ENCODE assay signal across 24 mouse cellular contexts in genomic region chr11:33923031-33923430, GRCm38 (mm10). TPM values are rescaled to one million over a fixed set of nuclear protein-coding genes. Genes with fewer than 3 reads are reported as not detected.
A peak's percentile ranks its signal among the peaks of the same experiment; 100 is the strongest.
DNase-seq lines count a peak whose midpoint lies in the region; ATAC-seq lines count a peak whose summit lies in the region.
"Had no signal": no experiment of that assay in that cellular context is flagged by ENCODE, and none has a peak within 500 bp of the region (broad histone marks: within the 10 kb centered on the region; RNA-seq: fewer than 3 reads in every experiment).

No protein-coding gene starts in this region.

- peak; percentile 53 for DNase-seq in embryo, embryonic 10 days (ENCODE audit: low spot score)
- DNase-seq in embryo, embryonic 9.5 days (ENCODE audit: extremely low spot score), result no peak
- DNase-seq in embryo, embryonic 10.5 days (ENCODE audit: low spot score), result peak; percentile 53
- peak; percentile 55 for DNase-seq in embryonic facial prominence, embryonic 11.5 days (ENCODE audit: low spot score)
- DNase-seq in lung, postnatal 25 days (ENCODE audit: low spot score), result no peak
- DNase-seq: adrenal gland, postnatal 10 days; adrenal gland, postnatal 36 days; cerebellum, adult 18-20 months; cerebellum, adult 9-10 months; cerebellum, postnatal 14 days; gastrocnemius, adult 2 months; gastrocnemius, postnatal 25 days; heart, postnatal 36 days; kidney, adult 11 months had no signal

- H3K4me2 ChIP-seq in embryonic facial prominence, embryonic 11.5 days (ENCODE audit: low read depth, low read length), result no peak overlapping the region
- H3K4me2 ChIP-seq: forebrain, embryonic 13.5 days; heart, embryonic 11.5 days; hindbrain, embryonic 13.5 days; intestine, embryonic 15.5 days had no signal

- H3K27ac ChIP-seq in embryonic facial prominence, embryonic 11.5 days (replicated peaks; ENCODE audit: low read depth, low read length), result no peak overlapping the region
- H3K27ac ChIP-seq: forebrain, embryonic 10.5 days; forebrain, embryonic 13.5 days; gastrocnemius, adult 2 months; hindbrain, embryonic 10.5 days; hindbrain, embryonic 13.5 days; intestine, embryonic 15.5 days had no signal

- H3K9me3 ChIP-seq in embryonic facial prominence, embryonic 11.5 days (replicated peaks; ENCODE audit: control insufficient read depth, low read length), result no peaks in the 10 kb centered on the region
- H3K9me3 ChIP-seq: forebrain, embryonic 10.5 days; forebrain, embryonic 13.5 days; hindbrain, embryonic 10.5 days; hindbrain, embryonic 13.5 days; intestine, embryonic 15.5 days had no signal

- H3K9ac ChIP-seq in embryonic facial prominence, embryonic 11.5 days (replicated peaks; ENCODE audit: low read length), result no peak overlapping the region
- H3K9ac ChIP-seq: forebrain, embryonic 13.5 days; hindbrain, embryonic 13.5 days; intestine, embryonic 15.5 days had no signal

- WGBS in embryonic facial prominence, embryonic 11.5 days, result 32% methylated on average over 3 of the region's 3 CpGs

- H3K4me3 ChIP-seq in embryonic facial prominence, embryonic 11.5 days (ENCODE audit: low read depth, low read length), result no peak overlapping the region
- H3K4me3 ChIP-seq: forebrain, embryonic 10.5 days; forebrain, embryonic 13.5 days; gastrocnemius, adult 2 months; hindbrain, embryonic 10.5 days; hindbrain, embryonic 13.5 days; intestine, embryonic 15.5 days had no signal

- no peak for ATAC-seq in embryonic facial prominence, embryonic 11.5 days (replicated peaks; ENCODE audit: insufficient number of reproducible peaks, low FRiP score, low TSS enrichment, low read depth)
- ATAC-seq in megakaryocyte, adult 5-6 weeks (ENCODE audit: poor library complexity, severe bottlenecking), result no peak
- ATAC-seq: forebrain, embryonic 13.5 days; forebrain, embryonic 16.5 days; hindbrain, embryonic 16.5 days; intestine, embryonic 15.5 days; Patski had no signal

- no peaks in the 10 kb centered on the region for H3K36me3 ChIP-seq in embryonic facial prominence, embryonic 11.5 days (replicated peaks; ENCODE audit: control insufficient read depth, insufficient read depth, low read depth, low read length)
- H3K36me3 ChIP-seq: forebrain, embryonic 10.5 days; hindbrain, embryonic 10.5 days; hindbrain, embryonic 13.5 days; intestine, embryonic 15.5 days had no signal

- no peaks in the 10 kb centered on the region for H3K27me3 ChIP-seq in embryonic facial prominence, embryonic 11.5 days (ENCODE audit: control insufficient read depth, insufficient read depth, low read length)
- H3K27me3 ChIP-seq: forebrain, embryonic 13.5 days; intestine, embryonic 15.5 days had no signal

- H3K4me1 ChIP-seq in embryonic facial prominence, embryonic 11.5 days (ENCODE audit: control insufficient read depth, insufficient read depth, low read length), result no peaks in the 10 kb centered on the region

RNA-seq across cellular contexts. Expression of gene Kcnmb1, which starts 39.8 kb away (rescaled TPM):
- polyA plus RNA-seq in embryonic facial prominence, embryonic 11.5 days (2014; fragmentation: Nextera tagmentation; extraction: Ambion mirVana), result 0.10 and 0.22 TPM in 2 replicates
- total RNA-seq in megakaryocyte, adult 5-6 weeks (2015), result not detected in 2 replicates
- not detected in 2 replicates for total RNA-seq in megakaryocyte, adult 5-6 weeks (2017)
- polyA plus RNA-seq: Patski had no signal

Comparison
In these comparisons a context has a peak if more than half of its experiments do, and no peak if none do; other contexts are left out.
1. DNase-seq: peak in embryo, embryonic 10 days (single experiment), embryo, embryonic 10.5 days (single experiment) and embryonic facial prominence, embryonic 11.5 days (single experiment); none in embryo, embryonic 9.5 days (single experiment) and lung, postnatal 25 days (single experiment).